Mouse (Mus musculus): ENCODE measurements at regions not wholly inside any gene's neighbourhood (a gene's known extent, or its start where the extent isn't known, plus 50 kb on each side); places are given as distances from the start of the nearest gene placed in this dataset.

DNA sequence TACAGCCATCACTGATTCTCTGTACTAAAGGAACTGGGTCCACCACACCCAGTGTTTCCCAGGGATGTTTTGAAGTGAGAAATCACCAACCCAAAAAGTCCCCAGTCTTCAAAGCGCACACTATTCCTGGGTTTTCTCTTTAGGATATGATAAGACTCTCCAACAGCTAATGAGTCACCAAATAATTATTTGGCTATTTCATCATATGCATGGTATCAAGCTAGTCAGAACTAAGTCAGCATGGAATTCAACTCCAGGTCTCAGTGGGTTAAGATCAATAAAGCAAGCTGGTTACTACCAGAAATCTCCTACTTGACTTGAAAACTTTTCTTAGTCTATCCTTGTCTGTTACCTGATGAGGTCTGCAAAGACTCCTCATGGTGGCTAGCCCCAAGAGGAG lies 89.1 kb upstream of the 4930412O13Rik start:
- ATAC-seq (ENCODE audit: low TSS enrichment) = no peak

DNA sequence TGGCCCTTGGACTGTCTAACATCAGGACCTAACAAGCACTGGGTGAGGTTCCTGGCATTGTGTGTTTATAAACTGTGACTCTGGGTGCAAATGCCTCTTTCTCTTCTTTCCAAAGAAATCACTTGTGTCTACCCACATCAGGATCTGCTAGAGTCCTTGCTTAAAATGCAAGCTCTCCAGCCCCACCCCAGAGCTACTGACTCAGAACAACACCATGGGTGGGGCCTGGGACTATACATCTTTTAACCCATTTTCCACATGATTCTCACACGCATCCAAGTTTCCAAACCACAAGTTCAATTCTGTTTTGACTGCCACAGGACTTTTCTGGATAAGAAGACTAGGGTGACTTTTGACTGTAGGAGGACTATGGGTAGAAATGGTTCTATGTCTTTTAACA lies 88.7 kb upstream of the 4930412O13Rik start:
- ATAC-seq (ENCODE audit: low TSS enrichment) = no peak

DNA sequence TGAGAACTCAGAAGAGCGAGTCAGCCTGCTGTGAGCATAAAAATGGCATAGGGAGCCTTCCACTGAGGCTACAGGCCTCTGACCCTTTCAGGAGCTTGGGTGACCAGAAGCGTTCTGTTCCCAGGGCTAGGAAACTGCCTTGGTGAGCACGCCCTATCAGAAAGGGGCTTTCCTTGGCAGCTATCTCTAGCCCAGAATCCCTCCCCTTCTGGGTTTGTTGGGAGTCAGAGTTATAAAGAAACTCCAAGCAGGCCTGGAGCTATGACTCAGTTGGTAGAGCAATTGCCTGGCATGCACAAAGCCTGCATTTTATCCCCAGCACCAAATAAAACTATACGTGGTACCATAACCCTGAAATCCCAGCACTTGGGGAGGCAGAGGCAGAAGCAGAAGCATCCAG lies 85.7 kb upstream of the 4930412O13Rik start:
- no peak for ATAC-seq (ENCODE audit: low TSS enrichment)

GRCm38 (mm10) chr2:9801484-9801883 lies 79.6 kb upstream of the 4930412O13Rik start:
- no peak for ATAC-seq (ENCODE audit: low TSS enrichment)

DNA sequence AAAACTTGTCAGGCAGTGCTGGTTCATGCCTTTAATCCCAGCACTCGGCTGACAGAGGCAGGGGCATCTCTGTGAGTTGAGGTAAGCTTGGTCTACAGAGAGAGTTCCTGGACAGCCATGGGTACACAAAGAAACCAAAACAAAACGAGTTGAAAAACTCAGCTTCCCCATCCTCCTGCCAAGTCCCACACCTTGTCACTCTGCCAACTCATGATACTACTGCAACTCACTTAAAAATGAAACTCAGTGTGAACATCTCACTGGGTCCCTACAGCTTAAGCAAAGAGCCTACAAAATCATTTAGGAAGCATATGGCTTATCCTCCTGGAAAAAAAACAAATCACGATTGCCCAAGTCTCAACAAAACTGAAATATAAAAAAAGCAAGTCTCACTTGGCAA lies 76.7 kb upstream of the 4930412O13Rik start:
- ATAC-seq (ENCODE audit: low TSS enrichment) = no peak

DNA sequence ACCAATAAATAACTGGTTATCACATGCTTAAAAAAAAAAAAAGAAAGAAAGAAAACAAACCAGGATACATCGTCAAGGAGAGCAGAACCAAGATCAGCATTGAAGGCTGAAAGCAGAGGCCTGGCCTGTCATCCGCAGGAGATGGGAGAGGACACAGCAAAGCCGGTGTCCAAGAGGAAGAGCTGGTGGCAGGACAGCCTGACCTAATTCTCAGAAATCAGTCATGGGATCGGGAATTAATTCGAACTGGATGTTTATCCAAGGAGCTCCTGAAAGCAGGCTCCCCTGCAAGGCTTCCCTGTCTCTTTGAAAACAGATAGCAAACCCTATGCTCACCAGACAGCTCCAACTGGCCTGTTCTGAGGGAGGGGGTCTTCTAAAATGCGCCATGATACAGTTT lies 75.5 kb upstream of the 4930412O13Rik start:
- ATAC-seq (ENCODE audit: low TSS enrichment) = no peak
